Mouse (Mus musculus): Measurements from ENCODE around the gene 4931422A03Rik.

GRCm38 (mm10) chr2:103918375-103918774, 109.8 kb downstream of the 4931422A03Rik start:
- TF ChIP-seq EP300 (IDR thresholded peaks at IDR 0.05; ENCODE audit: insufficient read depth, low read depth, low read length) (no peak), POLR2A (IDR thresholded peaks at IDR 0.05; ENCODE audit: insufficient read depth, low read depth, low read length) (no peak)

All from heart, adult 2 months (tissue).